Mouse (Mus musculus): ENCODE data around the gene Repin1. TPM values are rescaled to one million over a fixed set of nuclear protein-coding genes. Genes with fewer than 3 reads are reported as not detected.

Repin1 gene
- total RNA-seq, 2 experiments from 2014 or later = 27.8 to 33.5 TPM

- H3K27ac ChIP-seq = no peak overlapping the region
- TF ChIP-seq CTCF (IDR thresholded peaks at IDR 0.05) = no peak
- intact Hi-C loops (cut with DNase I) = no loop called here
These were observed 37.1 kb downstream of the Repin1 start for GRCm38 (mm10) chr6:48630831-48631230.

DNA sequence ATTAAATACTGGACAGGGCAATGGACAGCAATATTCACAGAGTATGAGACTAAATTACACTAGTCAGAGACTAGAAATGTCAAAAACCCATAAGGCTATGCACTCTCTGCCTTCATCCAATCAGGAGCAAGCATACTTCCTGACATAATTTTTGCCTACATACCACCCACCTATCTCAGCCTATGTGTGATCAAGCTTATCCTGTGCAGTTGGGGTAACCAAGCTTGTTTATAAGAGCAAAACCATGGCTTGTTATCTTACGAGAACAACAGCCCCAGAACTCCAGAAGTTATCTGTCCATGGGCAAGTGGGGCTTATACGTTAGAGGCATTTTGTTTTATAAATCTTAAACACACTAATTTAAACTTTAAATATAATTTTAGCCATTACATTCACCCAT lies 41.4 kb downstream of the Repin1 start:
- TF ChIP-seq CTCF (IDR thresholded peaks at IDR 0.05) = no peak
- intact Hi-C loops (cut with DNase I) = no loop called here
- DNase-seq = no peak
- no peak overlapping the region for H3K4me3 ChIP-seq
- H3K27ac ChIP-seq = no peak overlapping the region

More at GRCm38 (mm10) chr6:48630831-48631230, 37.1 kb downstream of the Repin1 start:
- no peak overlapping the region for H3K4me3 ChIP-seq
- DNase-seq = no peak

GRCm38 (mm10) chr6:48636515-48636914 lies 42.8 kb downstream of the Repin1 start:
- H3K4me3 ChIP-seq = no peak overlapping the region
- TF ChIP-seq CTCF (IDR thresholded peaks at IDR 0.05) = no peak
- intact Hi-C loops (cut with DNase I) = no loop called here
- no peak overlapping the region for H3K27ac ChIP-seq
- DNase-seq = no peak

DNA sequence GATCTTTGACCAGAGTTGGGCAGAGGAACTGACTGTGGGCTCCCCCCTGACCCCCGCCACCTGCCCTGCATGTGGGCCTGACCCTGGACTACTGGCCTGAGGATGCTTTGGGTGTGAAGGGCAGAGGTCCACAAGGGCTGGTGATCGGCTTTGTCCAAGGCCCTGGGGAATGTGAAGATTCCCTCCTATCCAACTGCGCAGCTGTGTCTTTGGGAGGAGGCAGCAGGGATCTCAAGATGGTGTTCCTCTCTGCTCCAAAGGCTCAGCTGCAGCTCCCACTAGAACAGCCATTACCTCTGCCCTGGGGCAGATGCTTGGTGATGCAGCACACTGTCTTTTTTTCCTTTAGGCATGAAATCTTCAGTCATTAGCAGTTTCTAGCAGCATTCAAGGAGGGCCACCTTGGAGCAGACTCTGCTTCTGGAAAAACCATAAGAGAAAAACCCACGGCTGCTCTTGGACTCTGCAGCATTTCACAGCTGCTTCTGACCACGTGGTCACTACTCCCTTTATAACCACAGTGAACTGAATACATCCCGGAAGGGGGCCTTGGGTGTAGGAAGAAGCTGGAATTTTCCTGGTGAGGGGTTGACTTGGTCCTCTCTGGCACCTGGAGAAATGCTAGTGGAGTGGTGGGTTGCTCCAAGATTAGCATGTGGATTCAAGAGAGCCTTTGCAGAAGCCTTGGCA lies 44.3 kb downstream of the Repin1 start:
- intact Hi-C loops (cut with DNase I) = no loop called here
- DNase-seq = no peak
- no peak overlapping the region for H3K4me3 ChIP-seq
- no peak overlapping the region for H3K27ac ChIP-seq
- TF ChIP-seq CTCF (IDR thresholded peaks at IDR 0.05) = no peak

DNA sequence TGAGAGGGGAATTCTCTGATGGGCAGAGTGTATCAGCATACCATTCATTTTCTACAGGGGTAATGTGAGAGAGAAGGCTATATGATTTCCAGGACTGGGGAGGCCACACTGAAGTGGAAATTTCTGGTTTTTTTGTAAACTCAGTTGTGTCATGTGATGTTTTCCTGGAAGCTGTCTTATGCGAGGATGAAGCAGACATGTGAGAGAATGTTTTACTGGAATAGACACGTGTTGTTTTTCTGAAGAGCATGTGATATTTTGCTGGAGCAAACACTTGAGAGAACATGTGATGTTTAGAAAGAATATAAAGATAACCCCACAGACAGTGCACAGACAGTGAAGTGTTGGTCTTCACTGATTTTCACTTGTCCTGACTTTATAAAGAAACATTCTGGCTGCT lies 44.9 kb downstream of the Repin1 start:
- Histone ChIP-seq H3K4me3 (no peak overlapping the region), H3K27ac (no peak overlapping the region)
- intact Hi-C loops (cut with DNase I) = no loop called here
- no peak for DNase-seq
- no peak for TF ChIP-seq CTCF (IDR thresholded peaks at IDR 0.05)

- no peak for DNase-seq
- H3K27ac ChIP-seq = no peak overlapping the region
- no peak for TF ChIP-seq CTCF (IDR thresholded peaks at IDR 0.05)
- intact Hi-C loops (cut with DNase I) = no loop called here
- H3K4me3 ChIP-seq = no peak overlapping the region
These were observed 47.7 kb downstream of the Repin1 start for GRCm38 (mm10) chr6:48641391-48641790.

GRCm38 (mm10) chr6:48642764-48643292 lies 49.1 kb downstream of the Repin1 start:
- TF ChIP-seq CTCF (IDR thresholded peaks at IDR 0.05) = peak; percentile 75
- H3K4me3 ChIP-seq = no peak overlapping the region
- intact Hi-C loops (cut with DNase I) = loop anchor here (2.0 kb wide), 2 partner anchors 60 to 102 kb away; no protein-coding TSS in a partner anchor
- no peak for DNase-seq
- no peak overlapping the region for H3K27ac ChIP-seq

DNA sequence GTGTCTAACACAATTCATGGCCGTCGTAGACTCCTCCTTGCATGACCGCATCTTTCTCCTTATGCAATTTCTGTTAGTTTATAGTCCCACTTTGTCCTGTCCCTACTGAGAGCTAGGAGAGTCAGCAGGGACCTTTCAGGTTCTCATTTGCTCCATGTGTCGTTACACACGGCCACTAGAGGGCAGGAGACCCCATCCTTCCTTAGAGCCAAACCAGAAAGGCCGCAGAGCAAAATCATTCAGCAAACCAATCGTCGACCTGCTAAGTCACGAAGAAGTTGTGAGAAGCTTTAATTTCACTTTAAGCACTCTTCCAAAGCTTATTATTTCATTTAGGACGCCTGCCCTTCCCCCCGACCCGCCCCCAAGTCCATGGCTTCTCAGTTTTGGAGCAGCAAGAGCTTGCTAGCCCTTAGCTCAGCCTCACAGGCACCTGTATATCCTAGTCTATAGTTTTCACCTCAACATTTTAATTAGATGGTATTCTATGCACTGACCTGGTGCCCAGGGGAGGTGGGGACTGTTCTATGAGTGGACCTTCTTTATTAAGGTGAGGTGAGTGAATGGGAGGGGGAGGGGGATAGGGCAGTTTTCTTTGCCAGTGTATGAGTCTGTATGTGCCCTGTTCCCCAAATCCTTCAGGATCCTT lies 52.1 kb downstream of the Repin1 start:
- peak; percentile 97; the same call in 1 of the 2 replicates for TF ChIP-seq CTCF (IDR thresholded peaks at IDR 0.05)
- intact Hi-C loops (cut with DNase I) = loop anchor here (1.0 to 2.0 kb wide), 2 partner anchors 127 to 467 kb away; no protein-coding TSS in a partner anchor
- H3K4me3 ChIP-seq = peak overlapping the region; percentile 40
- peak overlapping the region; percentile 57; the same call in 1 of the 2 replicates for H3K27ac ChIP-seq
- peak; percentile 78 for DNase-seq

- Histone ChIP-seq H3K27ac (no peak overlapping the region), H3K4me3 (no peak overlapping the region)
- TF ChIP-seq CTCF (IDR thresholded peaks at IDR 0.05) = no peak
- DNase-seq = no peak
- intact Hi-C loops (cut with DNase I) = no loop called here
These were observed 52.6 kb downstream of the Repin1 start for GRCm38 (mm10) chr6:48646309-48646690.

- Histone ChIP-seq H3K4me3 (peak within 1 kb of the TSS; percentile 65), H3K27ac (peak within 1 kb of the TSS; percentile 75)
- peak; percentile 61 for TF ChIP-seq CTCF (IDR thresholded peaks at IDR 0.05)
- peak; percentile 44 for DNase-seq
- intact Hi-C loops (cut with DNase I) = no loop called here
These were observed 53.3 kb downstream of the Repin1 start, which contains the start of gene Gimap8 for GRCm38 (mm10) chr6:48646995-48647394. Gene Gimap8 (plus strand): TSS chr6:48647234.

DNA sequence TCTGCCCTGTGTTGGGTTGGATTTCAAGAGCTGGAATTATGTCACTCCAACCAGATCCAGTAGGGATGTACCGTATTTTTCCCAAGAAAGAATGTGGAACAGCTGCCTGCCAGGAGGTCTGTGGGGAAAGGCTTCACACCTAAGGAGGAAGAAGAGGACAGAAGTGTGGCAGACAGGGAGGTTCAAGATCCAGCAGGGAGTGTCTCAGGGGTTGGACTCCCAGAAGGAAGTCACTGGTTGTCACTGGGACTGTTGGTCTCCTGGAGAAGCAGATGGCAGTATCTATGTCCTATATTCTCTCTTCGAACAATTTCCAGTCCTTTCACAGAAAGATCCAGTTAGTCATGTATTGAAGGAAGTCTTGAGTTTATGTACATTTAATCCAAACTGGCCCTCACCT lies 53.9 kb downstream of the Repin1 start:
- Histone ChIP-seq H3K27ac (peak overlapping the region; percentile 75), H3K4me3 (peak overlapping the region; percentile 65)
- intact Hi-C loops (cut with DNase I) = no loop called here
- TF ChIP-seq CTCF (IDR thresholded peaks at IDR 0.05) = no peak
- DNase-seq = no peak

Other genes with a start within 250 kb of the Repin1 start
- gene Krba1, start 198.3 kb upstream of the Repin1 start, total RNA-seq (2021) = 10 to 100 TPM; 18.7 to 21.0 TPM
- 10 to 100 TPM; 45.4 to 52.3 TPM for gene Zfp467, start 148.1 kb upstream of the Repin1 start, total RNA-seq (2021)
- under 1 TPM; 0.50 to 0.69 TPM for gene Sspo, start 145.7 kb upstream of the Repin1 start, total RNA-seq (2021)
- 10 to 100 TPM; 48.3 to 53.7 TPM for gene Atp6v0e2, start 56.3 kb upstream of the Repin1 start, total RNA-seq (2021)
- 10 to 100 TPM; 17.1 to 20.2 TPM for gene Lrrc61, start 39.1 kb upstream of the Repin1 start, total RNA-seq (2021)
- 10 to 100 TPM; 13.9 to 22.2 TPM for gene Rarres2, start 21.1 kb upstream of the Repin1 start, total RNA-seq (2021)
- not detected for gene Gm45021, start 4.3 kb upstream of the Repin1 start, total RNA-seq (2021)
- not detected for gene Gm44965, start 58 bp downstream of the Repin1 start, total RNA-seq (2021)
- 1 to 10 TPM; 8.0 to 10.0 TPM for gene Zfp775, start 8.2 kb downstream of the Repin1 start, total RNA-seq (2021)
- under 1 TPM; 0.38 to 0.50 TPM for gene AI854703, start 32.9 kb downstream of the Repin1 start, total RNA-seq (2021)
- 1 to 10 TPM; 2.4 to 3.2 TPM for gene Gimap8, start 53.4 kb downstream of the Repin1 start, total RNA-seq (2021)
- 1 to 10 TPM; 1.1 to 1.2 TPM for gene Gimap9, start 82.2 kb downstream of the Repin1 start, total RNA-seq (2021)
- 1 to 10 TPM; 3.6 to 5.5 TPM for gene Gimap4, start 90.7 kb downstream of the Repin1 start, total RNA-seq (2021)
- gene Gimap6, start 114.3 kb downstream of the Repin1 start, total RNA-seq (2021) = 10 to 100 TPM in 1 of 2 experiments, 1 to 10 TPM in 1; 8.4 to 13.8 TPM
- gene Gm28053, start 124.7 kb downstream of the Repin1 start, total RNA-seq (2021) = under 1 TPM in 1 of 2 experiments, not detected in 1; 0.84 TPM
- not detected for gene Gimap7, start 124.7 kb downstream of the Repin1 start, total RNA-seq (2021)
- gene Gimap1, start 145.2 kb downstream of the Repin1 start, total RNA-seq (2021) = 1 to 10 TPM; 2.2 to 2.3 TPM
- gene Gimap5, start 152.3 kb downstream of the Repin1 start, total RNA-seq (2021) = 1 to 10 TPM; 1.5 to 1.6 TPM
- gene Gimap3, start 177.0 kb downstream of the Repin1 start, total RNA-seq (2021) = not detected
- 1 to 10 TPM; 3.4 to 5.3 TPM for gene Tmem176a, start 247.0 kb downstream of the Repin1 start, total RNA-seq (2021)
- gene Tmem176b, start 247.6 kb downstream of the Repin1 start, total RNA-seq (2021) = 10 to 100 TPM; 11.4 to 12.9 TPM

Data from gastrocnemius, adult 2 months (tissue).